In genomic region chr12:80867083-80867482, GRCm38 (mm10) we compare ENCODE assay signal across 18 mouse cellular contexts.
A peak's percentile ranks its signal among the peaks of the same experiment; 100 is the strongest.
DNase-seq lines count a peak whose midpoint lies in the region; ATAC-seq and TF ChIP-seq lines count a peak whose summit lies in the region.
"Had no signal": no experiment of that assay in that cellular context is flagged by ENCODE, and none has a peak within 500 bp of the region (broad histone marks: within the 10 kb centered on the region; RNA-seq: fewer than 3 reads in every experiment).

No protein-coding gene starts in this region.

- no peak overlapping the region for H3K27ac ChIP-seq in heart, embryonic 10.5 days
- H3K27ac ChIP-seq in forebrain, postnatal 0 days (ENCODE audit: low read depth, low read length) = no peak overlapping the region
- H3K27ac ChIP-seq: embryonic facial prominence, embryonic 12.5 days; hindbrain, embryonic 13.5 days; limb, embryonic 13.5 days; midbrain, embryonic 13.5 days; stomach, embryonic 15.5 days had no signal

- ATAC-seq in granulocyte monocyte progenitor cell, adult 5-6 weeks (replicated peaks; ENCODE audit: poor library complexity, severe bottlenecking) = peak; percentile 33; the same call in 1 of the 2 replicates
- no peak for ATAC-seq in forebrain, postnatal 0 days
- ATAC-seq: intestine, postnatal 0 days; midbrain, embryonic 13.5 days had no signal

- H3K27me3 ChIP-seq in heart, embryonic 10.5 days (ENCODE audit: insufficient read depth, poor library complexity, severe bottlenecking) = no peaks in the 10 kb centered on the region
- H3K27me3 ChIP-seq in forebrain, postnatal 0 days (ENCODE audit: insufficient read depth, low read length) = no peaks in the 10 kb centered on the region
- H3K27me3 ChIP-seq: embryonic facial prominence, embryonic 12.5 days; hindbrain, embryonic 13.5 days; limb, embryonic 13.5 days; midbrain, embryonic 13.5 days; stomach, embryonic 15.5 days had no signal

- H3K4me2 ChIP-seq in forebrain, postnatal 0 days (ENCODE audit: low read depth) = no peak overlapping the region
- H3K4me2 ChIP-seq: embryonic facial prominence, embryonic 12.5 days; hindbrain, embryonic 13.5 days; limb, embryonic 13.5 days; midbrain, embryonic 13.5 days; stomach, embryonic 15.5 days had no signal

- H3K36me3 ChIP-seq in heart, embryonic 10.5 days = peaks cover 16% of the 10 kb centered on the region; the same call in 1 of the 2 replicates
- no peaks in the 10 kb centered on the region; the same call in 1 of the 2 replicates for H3K36me3 ChIP-seq in forebrain, postnatal 0 days (ENCODE audit: insufficient read depth)

- H3K9ac ChIP-seq in forebrain, postnatal 0 days = no peak overlapping the region
- H3K9ac ChIP-seq: embryonic facial prominence, embryonic 12.5 days; hindbrain, embryonic 13.5 days; limb, embryonic 13.5 days; midbrain, embryonic 13.5 days; stomach, embryonic 15.5 days had no signal

- no peak for TF ChIP-seq CTCF in forebrain, postnatal 0 days (IDR thresholded peaks at IDR 0.05; ENCODE audit: low read depth)

- peak; percentile 98 for DNase-seq in heart, adult 11 months
- DNase-seq in heart, embryonic 10.5 days (ENCODE audit: low spot score) = no peak
- DNase-seq in kidney, adult 8-10 months = peak; percentile 58 to 65
- DNase-seq in lung, postnatal 10 days = peak; percentile 53
- DNase-seq in forebrain, postnatal 0 days = no peak
- no peak for DNase-seq in ovary, postnatal 36 days (ENCODE audit: low spot score)
- no peak for DNase-seq in left cerebral cortex, adult 18-20 months (ENCODE audit: low spot score in 2 of 2)
- DNase-seq: cerebellum, adult 9-10 months; layer of hippocampus, postnatal 36 days; right cerebral cortex, postnatal 4 days; thymus, postnatal 14 days had no signal

- peaks cover 25% of the 10 kb centered on the region for H3K4me1 ChIP-seq in heart, embryonic 10.5 days
- no peaks in the 10 kb centered on the region for H3K4me1 ChIP-seq in forebrain, postnatal 0 days (ENCODE audit: insufficient read depth)
- H3K4me1 ChIP-seq: embryonic facial prominence, embryonic 12.5 days; limb, embryonic 13.5 days had no signal

- no peak overlapping the region for H3K4me3 ChIP-seq in heart, embryonic 10.5 days
- no peak overlapping the region for H3K4me3 ChIP-seq in forebrain, postnatal 0 days (ENCODE audit: low read depth, low read length)
- H3K4me3 ChIP-seq: embryonic facial prominence, embryonic 12.5 days; hindbrain, embryonic 13.5 days; limb, embryonic 13.5 days; midbrain, embryonic 13.5 days; stomach, embryonic 15.5 days had no signal

- 70% methylated on average over 3 of the region's 3 CpGs for WGBS in heart, embryonic 10.5 days
- WGBS in forebrain, postnatal 0 days = 89% methylated on average over 3 of the region's 3 CpGs

- H3K9me3 ChIP-seq in heart, embryonic 10.5 days = no peaks in the 10 kb centered on the region
- H3K9me3 ChIP-seq in forebrain, postnatal 0 days (ENCODE audit: low read length) = no peaks in the 10 kb centered on the region
- H3K9me3 ChIP-seq: embryonic facial prominence, embryonic 12.5 days; hindbrain, embryonic 13.5 days; limb, embryonic 13.5 days; midbrain, embryonic 13.5 days; stomach, embryonic 15.5 days had no signal

Comparison
In these comparisons a context has a peak if more than half of its experiments do, and no peak if none do; other contexts are left out.
1. DNase-seq: peak in heart, adult 11 months (single experiment), kidney, adult 8-10 months (2 of 2) and lung, postnatal 10 days (single experiment); none in heart, embryonic 10.5 days (single experiment), forebrain, postnatal 0 days (single experiment), ovary, postnatal 36 days (single experiment) and left cerebral cortex, adult 18-20 months (0 of 2).